16 mouse cellular contexts compared by ENCODE assay signal in genomic region chr8:71657816-71658215, GRCm38 (mm10). TPM values are rescaled to one million over a fixed set of nuclear protein-coding genes. Genes with fewer than 3 reads are reported as not detected.
DNase-seq lines count a peak whose midpoint lies in the region; ATAC-seq and TF ChIP-seq lines count a peak whose summit lies in the region.
"Had no signal": no experiment of that assay in that cellular context is flagged by ENCODE, and none has a peak within 500 bp of the region (broad histone marks: within the 10 kb centered on the region; RNA-seq: fewer than 3 reads in every experiment).

No protein-coding gene starts in this region.

- no peaks in the 10 kb centered on the region for H3K9me3 ChIP-seq in midbrain, postnatal 0 days (ENCODE audit: low read length)
- no peaks in the 10 kb centered on the region for H3K9me3 ChIP-seq in midbrain, embryonic 10.5 days (replicated peaks)
- H3K9me3 ChIP-seq in stomach, postnatal 0 days (ENCODE audit: control insufficient read depth, low read length): no peaks in the 10 kb centered on the region
- H3K9me3 ChIP-seq: forebrain, embryonic 12.5 days; hindbrain, embryonic 12.5 days; lung, embryonic 15.5 days had no signal

- H3K27ac ChIP-seq in midbrain, postnatal 0 days (ENCODE audit: low read depth, low read length): no peak overlapping the region
- H3K27ac ChIP-seq in midbrain, embryonic 10.5 days (replicated peaks): no peak overlapping the region
- H3K27ac ChIP-seq in stomach, postnatal 0 days (replicated peaks): no peak overlapping the region
- H3K27ac ChIP-seq: forebrain, embryonic 12.5 days; gastrocnemius, adult 2 months; hindbrain, embryonic 12.5 days; kidney, postnatal 0 days; liver, embryonic 14.5 days; lung, embryonic 15.5 days had no signal

- H3K36me3 ChIP-seq in midbrain, postnatal 0 days (ENCODE audit: insufficient read depth, low read length): peaks cover 53% of the 10 kb centered on the region
- no peaks in the 10 kb centered on the region for H3K36me3 ChIP-seq in midbrain, embryonic 10.5 days
- H3K36me3 ChIP-seq in myocyte (ENCODE audit: control insufficient read depth, insufficient read depth): no peaks in the 10 kb centered on the region
- H3K36me3 ChIP-seq in stomach, postnatal 0 days (ENCODE audit: control insufficient read depth, insufficient read depth, low read length): no peaks in the 10 kb centered on the region
- H3K36me3 ChIP-seq: lung, embryonic 15.5 days had no signal

- peak; percentile 56 to 64 for DNase-seq in cerebellum, postnatal 14 days
- DNase-seq in cerebellum, postnatal 4 days (ENCODE audit: low spot score in 2 of 2): no peak
- no peak for DNase-seq in midbrain, postnatal 0 days (ENCODE audit: low spot score)
- DNase-seq in midbrain, embryonic 10.5 days (ENCODE audit: low spot score): no peak
- peak; percentile 41 for DNase-seq in R1 (ENCODE audit: low read depth, low spot score)
- DNase-seq in stomach, postnatal 0 days (ENCODE audit: low spot score): no peak
- DNase-seq: gastrocnemius, adult 2 months; heart, postnatal 10 days had no signal

- no peak for ATAC-seq in midbrain, postnatal 0 days (ENCODE audit: low FRiP score)
- ATAC-seq in stomach, postnatal 0 days (ENCODE audit: low FRiP score, low TSS enrichment): no peak

- H3K79me2 ChIP-seq in myocyte (ENCODE audit: control insufficient read depth, insufficient read depth): no peaks in the 10 kb centered on the region

- TF ChIP-seq CTCF in midbrain, postnatal 0 days (IDR thresholded peaks at IDR 0.05): no peak
- no peak for TF ChIP-seq CTCF in stomach, postnatal 0 days (IDR thresholded peaks at IDR 0.05; ENCODE audit: low read depth)

- H3ac ChIP-seq in myocyte (ENCODE audit: control insufficient read depth, insufficient read length): no peak overlapping the region

- TF ChIP-seq POLR2A in myocyte (IDR thresholded peaks at IDR 0.05; ENCODE audit: insufficient read length, low read depth): no peak

- WGBS in midbrain, postnatal 0 days: 34% methylated on average over 8 of the region's 9 CpGs
- 22% methylated on average over 9 of the region's 9 CpGs for WGBS in midbrain, embryonic 10.5 days
- WGBS in stomach, postnatal 0 days: 25% methylated on average over 9 of the region's 9 CpGs

- H3K4me3 ChIP-seq in midbrain, postnatal 0 days (ENCODE audit: low read depth, low read length): no peak overlapping the region
- H3K4me3 ChIP-seq in midbrain, embryonic 10.5 days: no peak overlapping the region
- H3K4me3 ChIP-seq in myocyte: no peak overlapping the region
- H3K4me3 ChIP-seq in stomach, postnatal 0 days (ENCODE audit: low read depth, low read length): no peak overlapping the region
- H3K4me3 ChIP-seq: forebrain, embryonic 12.5 days; gastrocnemius, adult 2 months; hindbrain, embryonic 12.5 days; lung, embryonic 15.5 days had no signal

- H3K4me1 ChIP-seq in midbrain, postnatal 0 days (ENCODE audit: insufficient read depth, low read length): no peaks in the 10 kb centered on the region
- H3K4me1 ChIP-seq in midbrain, embryonic 10.5 days: peaks cover 24% of the 10 kb centered on the region
- no peaks in the 10 kb centered on the region for H3K4me1 ChIP-seq in stomach, postnatal 0 days (replicated peaks; ENCODE audit: control insufficient read depth, insufficient read depth)

- H3K4me2 ChIP-seq in midbrain, postnatal 0 days (ENCODE audit: low read depth, low read length, poor library complexity, severe bottlenecking): no peak overlapping the region
- H3K4me2 ChIP-seq in myocyte (ENCODE audit: low read depth): peak overlapping the region; percentile 61
- no peak overlapping the region for H3K4me2 ChIP-seq in stomach, postnatal 0 days (replicated peaks; ENCODE audit: low read depth)
- H3K4me2 ChIP-seq: forebrain, embryonic 12.5 days; heart, embryonic 11.5 days; hindbrain, embryonic 12.5 days; lung, embryonic 15.5 days had no signal

- peaks cover 5% of the 10 kb centered on the region; the same call in 1 of the 2 replicates for H3K27me3 ChIP-seq in midbrain, postnatal 0 days (ENCODE audit: insufficient read depth, low read length)
- H3K27me3 ChIP-seq in midbrain, embryonic 10.5 days (ENCODE audit: low read depth, poor library complexity, severe bottlenecking): peaks cover 100% of the 10 kb centered on the region
- H3K27me3 ChIP-seq in myocyte (ENCODE audit: control insufficient read depth, insufficient read depth, insufficient read length): peaks cover 20% of the 10 kb centered on the region
- H3K27me3 ChIP-seq in stomach, postnatal 0 days (ENCODE audit: control insufficient read depth, insufficient read depth, low read length): peaks cover 6% of the 10 kb centered on the region; the same call in 1 of the 2 replicates

- 0 out of 2 replicates have a peak overlapping the region, but pooled peaks have one; percentile 2 for H3K9ac ChIP-seq in midbrain, postnatal 0 days (replicated peaks; ENCODE audit: low read length, poor library complexity, severe bottlenecking)
- H3K9ac ChIP-seq in stomach, postnatal 0 days (ENCODE audit: low read length): no peak overlapping the region
- H3K9ac ChIP-seq: forebrain, embryonic 12.5 days; hindbrain, embryonic 12.5 days; liver, embryonic 14.5 days; lung, embryonic 15.5 days had no signal

- TF ChIP-seq EP300 in stomach, postnatal 0 days (optimal IDR thresholded peaks at IDR 0.05): no peak

TF ChIP-seq in myocyte, 11 proteins besides CTCF, POLR2A, EP300 and RAD21:
- TF ChIP-seq SRF (IDR thresholded peaks at IDR 0.05; ENCODE audit: control insufficient read depth, insufficient read length, low read depth): no peak
- TF ChIP-seq E2F4 (IDR thresholded peaks at IDR 0.05; ENCODE audit: insufficient read depth): no peak
- no peak for TF ChIP-seq MYOG (IDR thresholded peaks at IDR 0.05; ENCODE audit: control insufficient read depth in 1 of 3, insufficient read depth in 1 of 3, insufficient read length in 2 of 3, low read depth in 2 of 3)
- no peak for TF ChIP-seq CEBPB (IDR thresholded peaks at IDR 0.05; ENCODE audit: insufficient read depth, poor library complexity, severe bottlenecking)
- TF ChIP-seq TCF3 (IDR thresholded peaks at IDR 0.05; ENCODE audit: insufficient read length, low read depth): no peak
- no peak for TF ChIP-seq TCF12 (IDR thresholded peaks at IDR 0.05; ENCODE audit: insufficient read depth, poor library complexity, severe bottlenecking)
- no peak for TF ChIP-seq MYOD1 (IDR thresholded peaks at IDR 0.05; ENCODE audit: control insufficient read depth in 1 of 3, insufficient read length in 2 of 3, low read depth in 2 of 3)
- TF ChIP-seq MAX (IDR thresholded peaks at IDR 0.05; ENCODE audit: low read depth): no peak

RNA-seq across cellular contexts. Expression of gene Unc13a, which starts 13.7 kb away (rescaled TPM):
- total RNA-seq in midbrain, postnatal 0 days (2014; rRNA removed): 69.0 and 70.8 TPM in 2 replicates
- polyA plus RNA-seq in midbrain, postnatal 0 days (2015; fragmentation: Nextera tagmentation; extraction: Ambion mirVana): 14.5 and 16.2 TPM in 2 replicates
- polyA plus RNA-seq in midbrain, embryonic 10.5 days (2016; fragmentation: Nextera tagmentation; extraction: Ambion mirVana): 4.6 and 8.1 TPM in 2 replicates
- 4.6 TPM for polyA plus RNA-seq in myocyte (2012; fragmentation: generic; extraction: Trizol)
- 0.46 and 0.52 TPM in 2 replicates for polyA plus RNA-seq in stomach, postnatal 0 days (2015; fragmentation: Nextera tagmentation; extraction: Ambion mirVana)
- total RNA-seq: gastrocnemius, adult 2 months had no signal

RNA-seq across cellular contexts. Expression of gene Jak3, which starts 18.3 kb away (rescaled TPM):
- total RNA-seq in midbrain, postnatal 0 days (2014; rRNA removed): 9.0 and 12.3 TPM in 2 replicates
- polyA plus RNA-seq in midbrain, postnatal 0 days (2015; fragmentation: Nextera tagmentation; extraction: Ambion mirVana): 6.4 and 7.1 TPM in 2 replicates
- 2.8 and 3.7 TPM in 2 replicates for polyA plus RNA-seq in midbrain, embryonic 10.5 days (2016; fragmentation: Nextera tagmentation; extraction: Ambion mirVana)
- 1.5 TPM for polyA plus RNA-seq in myocyte (2012; fragmentation: generic; extraction: Trizol)
- 4.6 and 5.4 TPM in 2 replicates for polyA plus RNA-seq in stomach, postnatal 0 days (2015; fragmentation: Nextera tagmentation; extraction: Ambion mirVana)

RNA-seq across cellular contexts. Expression of gene Insl3, which starts 31.2 kb away (rescaled TPM):
- not detected in 2 replicates for total RNA-seq in midbrain, postnatal 0 days (2014; rRNA removed)
- polyA plus RNA-seq in midbrain, postnatal 0 days (2015; fragmentation: Nextera tagmentation; extraction: Ambion mirVana): 1.2 and 2.1 TPM in 2 replicates
- 0.30 and 0.37 TPM in 2 replicates for polyA plus RNA-seq in midbrain, embryonic 10.5 days (2016; fragmentation: Nextera tagmentation; extraction: Ambion mirVana)
- polyA plus RNA-seq in myocyte (2012; fragmentation: generic; extraction: Trizol): 0.13 TPM
- 1.9 and 2.6 TPM in 2 replicates for polyA plus RNA-seq in stomach, postnatal 0 days (2015; fragmentation: Nextera tagmentation; extraction: Ambion mirVana)
- polyA plus RNA-seq: forebrain, embryonic 12.5 days; hindbrain, embryonic 12.5 days; neural tube, embryonic 11.5 days had no signal

RNA-seq across cellular contexts. Expression of gene B3gnt3, which starts 43.8 kb away (rescaled TPM):
- total RNA-seq in midbrain, postnatal 0 days (2014; rRNA removed): 0.24 and 1.6 TPM in 2 replicates
- polyA plus RNA-seq in midbrain, postnatal 0 days (2015; fragmentation: Nextera tagmentation; extraction: Ambion mirVana): 0.31 and 0.50 TPM in 2 replicates
- polyA plus RNA-seq in midbrain, embryonic 10.5 days (2016; fragmentation: Nextera tagmentation; extraction: Ambion mirVana): 0.67 and 0.89 TPM in 2 replicates
- polyA plus RNA-seq in myocyte (2012; fragmentation: generic; extraction: Trizol): 0.01 TPM
- 35.9 and 36.9 TPM in 2 replicates for polyA plus RNA-seq in stomach, postnatal 0 days (2015; fragmentation: Nextera tagmentation; extraction: Ambion mirVana)

RNA-seq across cellular contexts. Expression of gene Colgalt1, which starts 47.0 kb away (rescaled TPM):
- 104 and 106 TPM in 2 replicates for total RNA-seq in midbrain, postnatal 0 days (2014; rRNA removed)
- polyA plus RNA-seq in midbrain, postnatal 0 days (2015; fragmentation: Nextera tagmentation; extraction: Ambion mirVana): 62.8 TPM in 2 replicates
- polyA plus RNA-seq in midbrain, embryonic 10.5 days (2016; fragmentation: Nextera tagmentation; extraction: Ambion mirVana): 51.2 and 52.8 TPM in 2 replicates
- polyA plus RNA-seq in myocyte (2012; fragmentation: generic; extraction: Trizol): 87.0 TPM
- 40.3 and 41.1 TPM in 2 replicates for polyA plus RNA-seq in stomach, postnatal 0 days (2015; fragmentation: Nextera tagmentation; extraction: Ambion mirVana)

Comparison
In these comparisons a context has a peak if more than half of its experiments do, and no peak if none do; other contexts are left out.
1. DNase-seq: peak in cerebellum, postnatal 14 days (2 of 2) and R1 (single experiment); none in cerebellum, postnatal 4 days (0 of 2), midbrain, postnatal 0 days (single experiment), midbrain, embryonic 10.5 days (single experiment) and stomach, postnatal 0 days (single experiment).